Mouse (Mus musculus) embryonic facial prominence, embryonic 13.5 days (tissue): ENCODE results near the gene Nkd2. TPM values are rescaled to one million over a fixed set of nuclear protein-coding genes. Genes with fewer than 3 reads are reported as not detected.

Experiments used
- ATAC-seq: fragments of 200-750 bp; cut with Nextera tagmentation; 2 replicates; pipeline ENCODE4 v1.8.0; 2017; ENCODE audit warnings: low read depth; ENCODE audit not compliant: insufficient number of reproducible peaks, insufficient read depth, low FRiP score, low TSS enrichment
- H3K27ac ChIP-seq: fragments of 300-500 bp; sonication (generic); 2 replicates; pipeline ENCODE4 v1.5.1; 2015; ENCODE audit warnings: moderate library complexity, mild to moderate bottlenecking, inconsistent platforms
- H3K27me3 ChIP-seq: fragments of 300-500 bp; sonication (generic); 2 replicates; pipeline ENCODE4 v1.6.1; 2015; ENCODE audit warnings: mild to moderate bottlenecking, inconsistent platforms
- H3K36me3 ChIP-seq: fragments of 300-500 bp; sonication (generic); 2 replicates; pipeline ENCODE4 v1.6.1; 2015; ENCODE audit warnings: mild to moderate bottlenecking, inconsistent platforms
- H3K4me1 ChIP-seq: fragments of 300-500 bp; sonication (generic); 2 replicates; pipeline ENCODE4 v1.6.1; 2015; ENCODE audit warnings: inconsistent platforms
- H3K4me2 ChIP-seq: fragments of 300-500 bp; sonication (generic); 2 replicates; pipeline ENCODE4 v1.6.1; 2015; ENCODE audit warnings: moderate library complexity, mild to moderate bottlenecking, inconsistent platforms
- H3K4me3 ChIP-seq: fragments of 300-500 bp; sonication (generic); 2 replicates; pipeline ENCODE4 v1.5.1; 2015; ENCODE audit warnings: mild to moderate bottlenecking, inconsistent platforms
- H3K9ac ChIP-seq: fragments of 300-500 bp; sonication (generic); 2 replicates; pipeline ENCODE4 v1.6.1; 2015; ENCODE audit warnings: mild to moderate bottlenecking, inconsistent platforms
- H3K9me3 ChIP-seq: fragments of 300-500 bp; sonication (generic); 2 replicates; pipeline ENCODE4 v1.6.1; 2016; ENCODE audit warnings: inconsistent platforms
- WGBS: fragments of 180-500 bp; shearing (Covaris S2); methylation state at CpG from one replicate; pipeline ENCODE4 v1.1.7; 2015; ENCODE audit warnings: mixed read lengths; 5-methylcytosine and 5-hydroxymethylcytosine counted together
- polyA plus RNA-seq: library from polyadenylated mRNA; unstranded; fragments of >200 nt; fragmentation: Nextera tagmentation; extraction: Ambion mirVana; gene quantifications from 2 replicates; pipeline ENCODE4 v1.2.1, GENCODE M21; 2015

Nkd2 gene
- polyA plus RNA-seq, 1 experiment from 2014 or later = 44.9 TPM

- 77% methylated on average over 6 of the region's 6 CpGs for WGBS
- H3K27me3 ChIP-seq = no peaks in the 10 kb centered on the region
- peaks cover 90% of the 10 kb centered on the region for H3K36me3 ChIP-seq
- no peak overlapping the region for H3K4me2 ChIP-seq
- H3K4me1 ChIP-seq = no peaks in the 10 kb centered on the region
- no peak overlapping the region for H3K27ac ChIP-seq
- H3K9me3 ChIP-seq = no peaks in the 10 kb centered on the region
- no peak for ATAC-seq
- H3K9ac ChIP-seq = no peak overlapping the region
- no peak overlapping the region for H3K4me3 ChIP-seq
Observed at GRCm38 (mm10) chr13:73816338-73816737, 31.1 kb downstream of the Nkd2 start.

DNA sequence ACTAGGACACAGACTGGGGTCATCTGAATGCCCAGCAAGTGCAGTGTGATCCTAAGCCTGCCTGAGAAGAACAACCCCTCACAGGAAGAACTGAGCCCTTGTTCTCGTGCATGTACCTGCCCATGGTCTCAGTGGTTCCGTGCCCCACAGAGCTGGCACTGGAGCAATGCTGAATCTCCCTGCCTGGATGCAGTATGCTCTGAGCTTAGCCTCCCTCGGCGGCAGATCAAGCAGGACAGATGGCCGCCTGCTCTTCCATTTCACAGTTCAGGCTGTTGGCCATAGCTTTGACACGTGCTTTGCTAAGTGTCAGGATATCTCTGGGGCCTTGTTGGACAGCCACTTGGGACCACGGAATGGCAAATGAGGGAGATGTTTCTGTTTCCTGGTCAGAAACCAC lies 33.2 kb downstream of the Nkd2 start:
- Histone ChIP-seq H3K9ac (no peak overlapping the region), H3K27me3 (no peaks in the 10 kb centered on the region), H3K27ac (no peak overlapping the region), H3K9me3 (no peaks in the 10 kb centered on the region), H3K4me1 (no peaks in the 10 kb centered on the region), H3K4me2 (no peak overlapping the region), H3K36me3 (peaks cover 94% of the 10 kb centered on the region), H3K4me3 (no peak overlapping the region)
- 94% methylated on average over 7 of the region's 7 CpGs for WGBS
- no peak for ATAC-seq

DNA sequence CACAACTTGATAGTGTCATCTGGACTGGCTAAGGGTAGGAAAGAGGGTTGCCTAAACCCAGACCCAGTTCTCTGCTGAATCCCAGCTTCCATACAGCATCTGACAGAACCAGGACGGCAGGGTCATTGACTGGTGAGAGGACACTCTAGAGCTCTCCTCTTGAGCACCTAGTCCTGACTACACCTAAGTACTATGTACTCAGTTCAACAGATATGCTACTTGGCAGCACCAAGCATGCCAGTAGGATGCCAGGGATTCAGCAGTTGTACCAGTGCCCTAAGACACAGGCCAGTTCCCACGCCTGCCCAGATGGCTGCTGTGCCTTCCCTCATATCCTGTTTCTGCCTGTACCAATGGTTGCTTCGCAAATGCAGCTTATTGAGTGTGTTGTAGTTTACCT lies 34.5 kb downstream of the Nkd2 start:
- H3K27ac ChIP-seq = no peak overlapping the region
- no peak overlapping the region for H3K4me2 ChIP-seq
- no peaks in the 10 kb centered on the region for H3K4me1 ChIP-seq
- H3K9ac ChIP-seq = no peak overlapping the region
- no peak overlapping the region for H3K4me3 ChIP-seq
- WGBS = 91% methylated on average over 3 of the region's 3 CpGs
- H3K27me3 ChIP-seq = no peaks in the 10 kb centered on the region
- H3K9me3 ChIP-seq = no peaks in the 10 kb centered on the region
- ATAC-seq = no peak
- H3K36me3 ChIP-seq = peaks cover 95% of the 10 kb centered on the region

DNA sequence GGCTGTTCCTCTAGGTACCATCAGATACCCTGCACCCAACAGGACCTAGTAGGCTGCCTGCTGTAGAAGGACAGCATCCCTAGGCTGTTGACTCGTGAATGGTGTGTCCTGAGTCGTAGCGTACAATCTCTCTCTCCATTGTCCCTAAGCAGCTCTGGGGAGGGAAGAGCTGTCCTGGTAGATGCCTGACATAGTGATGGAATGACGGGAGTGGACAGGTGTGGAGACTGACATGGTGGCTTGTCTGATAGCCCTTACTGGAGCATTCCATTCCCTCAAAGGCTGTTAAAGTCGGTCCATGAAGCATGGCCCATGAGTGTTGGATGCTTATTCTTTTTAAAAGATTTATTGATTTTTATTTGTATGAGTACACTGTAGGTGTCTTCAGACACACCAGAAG lies 42.5 kb downstream of the Nkd2 start:
- Histone ChIP-seq H3K9ac (no peak overlapping the region), H3K4me3 (no peak overlapping the region), H3K27ac (no peak overlapping the region), H3K4me1 (no peaks in the 10 kb centered on the region), H3K9me3 (no peaks in the 10 kb centered on the region), H3K36me3 (peaks cover 91% of the 10 kb centered on the region), H3K4me2 (no peak overlapping the region), H3K27me3 (no peaks in the 10 kb centered on the region)
- 93% methylated on average over 5 of the region's 5 CpGs for WGBS
- no peak for ATAC-seq

DNA sequence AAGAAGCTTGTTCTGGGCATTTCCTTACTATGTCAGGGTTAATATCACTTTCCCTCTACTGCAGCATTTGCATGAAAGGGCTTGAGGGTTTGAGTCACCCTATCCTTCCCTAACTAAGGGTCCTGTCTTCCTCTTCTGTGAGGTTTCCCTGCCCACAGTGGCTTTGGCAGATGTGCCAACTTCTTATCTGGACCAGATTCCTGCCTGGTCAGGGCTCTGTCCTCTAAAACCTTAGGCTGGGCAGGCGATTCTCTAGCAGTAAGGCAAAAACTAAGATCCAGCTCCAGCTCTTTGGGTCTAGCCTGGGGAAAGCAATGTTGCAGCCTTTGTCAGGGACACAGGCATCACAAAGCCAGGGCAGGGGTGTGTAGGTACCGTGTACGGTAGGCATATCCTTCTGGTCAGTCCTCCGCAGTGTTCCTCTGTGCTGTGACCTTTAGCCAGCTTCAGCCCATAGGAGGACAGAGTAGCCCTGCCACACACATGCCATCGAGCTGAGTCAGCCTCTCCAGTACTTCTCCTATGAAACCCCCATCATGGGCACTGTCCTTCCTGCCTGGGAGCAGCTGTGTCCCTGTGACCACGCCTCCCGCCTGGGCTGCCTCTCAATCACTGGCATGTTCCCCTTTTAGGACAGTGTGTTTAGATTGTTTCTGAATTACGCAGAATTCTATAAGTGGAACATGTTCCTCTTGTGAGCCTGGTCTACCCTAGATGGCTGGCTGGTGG lies 43.8 kb downstream of the Nkd2 start:
- no peak; the same call in 1 of the 2 replicates for ATAC-seq

GRCm38 (mm10) chr13:73799110-73799509 lies 48.3 kb downstream of the Nkd2 start:
- Histone ChIP-seq H3K4me1 (no peaks in the 10 kb centered on the region), H3K9me3 (no peaks in the 10 kb centered on the region), H3K9ac (no peak overlapping the region), H3K4me2 (no peak overlapping the region), H3K27me3 (no peaks in the 10 kb centered on the region), H3K27ac (no peak overlapping the region), H3K36me3 (peaks cover 100% of the 10 kb centered on the region), H3K4me3 (no peak overlapping the region)
- 86% methylated on average over 5 of the region's 5 CpGs for WGBS
- no peak for ATAC-seq

More for the DNA sequence above, 43.8 kb downstream of the Nkd2 start:
- no peak overlapping the region for H3K9ac ChIP-seq
- no peaks in the 10 kb centered on the region for H3K27me3 ChIP-seq
- peaks cover 91% of the 10 kb centered on the region for H3K36me3 ChIP-seq
- H3K4me2 ChIP-seq = no peak overlapping the region
- H3K27ac ChIP-seq = no peak overlapping the region
- H3K4me1 ChIP-seq = no peaks in the 10 kb centered on the region
- H3K9me3 ChIP-seq = no peaks in the 10 kb centered on the region
- WGBS = 92% methylated on average over 8 of the region's 8 CpGs
- no peak overlapping the region for H3K4me3 ChIP-seq

DNA sequence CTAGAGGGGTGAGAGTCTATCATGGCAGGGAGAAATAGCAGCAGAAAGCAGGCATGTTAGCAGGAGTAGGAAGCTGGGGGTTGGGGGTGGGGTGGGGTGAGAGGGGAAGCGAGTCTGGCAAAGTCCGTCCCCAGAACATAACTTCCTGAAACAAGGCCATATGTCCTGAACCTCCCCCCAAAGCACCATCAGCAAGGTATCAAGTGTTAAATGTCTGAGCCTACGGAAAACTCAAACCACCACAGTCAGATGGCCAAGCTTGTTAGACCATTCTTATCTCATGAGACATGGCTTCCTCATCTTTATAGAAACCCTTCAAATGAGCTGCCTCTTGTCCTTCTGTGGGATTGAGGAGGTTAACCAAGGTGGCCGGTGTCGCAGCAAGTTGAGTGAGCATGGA lies 54.3 kb downstream of the Nkd2 start:
- no peak overlapping the region for H3K4me2 ChIP-seq
- H3K4me3 ChIP-seq = no peak overlapping the region
- no peak overlapping the region for H3K9ac ChIP-seq
- no peak for ATAC-seq
- no peaks in the 10 kb centered on the region for H3K4me1 ChIP-seq
- 88% methylated on average over 5 of the region's 5 CpGs for WGBS
- no peaks in the 10 kb centered on the region for H3K27me3 ChIP-seq
- H3K9me3 ChIP-seq = no peaks in the 10 kb centered on the region
- peaks cover 95% of the 10 kb centered on the region for H3K36me3 ChIP-seq
- H3K27ac ChIP-seq = no peak overlapping the region

DNA sequence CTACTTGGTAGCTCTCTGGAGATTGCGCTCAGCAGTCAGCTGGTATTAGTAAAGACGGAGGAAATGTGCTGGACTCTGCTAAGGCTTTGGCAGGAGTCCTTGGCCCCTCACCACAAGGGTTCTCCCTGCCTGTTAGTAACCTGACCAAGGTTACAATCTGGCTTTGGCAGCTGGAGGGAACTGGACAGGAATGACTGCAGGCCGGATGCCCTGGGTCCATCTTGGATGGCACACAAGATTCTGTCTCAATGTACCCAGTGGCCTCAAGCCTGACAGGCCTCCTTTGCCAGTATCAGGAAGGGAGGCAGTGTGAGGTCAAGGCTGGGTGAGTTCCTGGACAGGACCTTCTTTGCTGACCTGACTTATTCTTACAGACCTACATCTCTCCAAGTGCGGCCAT lies 55.3 kb downstream of the Nkd2 start:
- WGBS = 95% methylated on average over 4 of the region's 4 CpGs
- Histone ChIP-seq H3K36me3 (peaks cover 95% of the 10 kb centered on the region), H3K4me3 (no peak overlapping the region)

DNA sequence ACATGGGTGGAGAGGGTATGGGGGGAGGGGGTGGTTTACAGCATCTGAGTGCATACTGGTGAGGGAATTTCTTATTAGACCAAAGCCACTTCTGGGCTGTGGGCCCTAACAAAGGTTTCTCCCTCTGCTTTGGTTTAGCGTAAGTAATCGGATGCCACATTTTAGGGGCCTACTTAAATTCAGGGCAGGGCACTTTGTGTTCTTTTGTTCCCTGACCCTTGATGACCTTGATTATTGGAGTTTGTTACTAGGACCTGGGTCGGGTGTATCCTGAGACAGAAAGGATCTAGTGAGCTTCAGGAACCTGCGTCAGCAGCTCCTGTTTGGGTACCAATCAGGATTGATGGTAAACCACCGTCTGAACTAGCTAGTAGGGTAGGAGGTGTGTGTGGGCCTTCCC lies 64.9 kb downstream of the Nkd2 start:
- no peaks in the 10 kb centered on the region for H3K9me3 ChIP-seq
- ATAC-seq = no peak
- H3K4me1 ChIP-seq = peaks cover 11% of the 10 kb centered on the region
- H3K9ac ChIP-seq = no peak overlapping the region
- 51% methylated on average over 5 of the region's 5 CpGs for WGBS
- H3K4me2 ChIP-seq = no peak overlapping the region
- no peaks in the 10 kb centered on the region for H3K27me3 ChIP-seq
- H3K4me3 ChIP-seq = no peak overlapping the region
- H3K36me3 ChIP-seq = peaks cover 41% of the 10 kb centered on the region
- no peak overlapping the region for H3K27ac ChIP-seq

More for the DNA sequence above, 55.3 kb downstream of the Nkd2 start:
- Histone ChIP-seq H3K9ac (no peak overlapping the region), H3K27ac (no peak overlapping the region), H3K4me2 (no peak overlapping the region), H3K4me1 (no peaks in the 10 kb centered on the region), H3K27me3 (no peaks in the 10 kb centered on the region), H3K9me3 (no peaks in the 10 kb centered on the region)
- ATAC-seq = no peak

- H3K4me1 ChIP-seq = peaks cover 26% of the 10 kb centered on the region
- H3K4me2 ChIP-seq = no peak overlapping the region
- ATAC-seq = no peak
- no peak overlapping the region for H3K9ac ChIP-seq
- no peaks in the 10 kb centered on the region for H3K9me3 ChIP-seq
- H3K4me3 ChIP-seq = no peak overlapping the region
- 77% methylated on average over 3 of the region's 3 CpGs for WGBS
- H3K27me3 ChIP-seq = no peaks in the 10 kb centered on the region
- no peak overlapping the region for H3K27ac ChIP-seq
- H3K36me3 ChIP-seq = peaks cover 3% of the 10 kb centered on the region; the same call in 1 of the 2 replicates
Observed at GRCm38 (mm10) chr13:73777578-73777977, 69.9 kb downstream of the Nkd2 start.

DNA sequence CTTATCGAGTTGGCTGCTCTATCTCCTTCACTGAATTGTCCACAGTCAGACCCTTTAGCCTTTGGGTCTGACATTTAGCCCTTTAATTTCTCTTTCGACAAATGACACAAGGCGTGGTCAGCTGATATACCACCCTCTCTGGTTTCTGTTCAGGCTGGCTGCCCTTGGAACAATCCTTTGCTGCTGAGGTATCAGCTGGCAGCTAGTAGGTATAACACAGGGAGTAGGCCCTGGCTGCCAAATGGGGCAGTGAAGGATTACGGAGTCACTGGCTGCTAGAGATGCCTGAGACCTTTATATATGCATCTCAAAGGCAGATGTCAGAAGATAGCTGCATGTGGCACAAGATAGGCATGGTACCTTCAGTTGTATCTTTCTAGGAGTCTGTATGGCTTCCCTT lies 71.6 kb downstream of the Nkd2 start:
- H3K9ac ChIP-seq = no peak overlapping the region
- H3K36me3 ChIP-seq = peaks cover 3% of the 10 kb centered on the region; the same call in 1 of the 2 replicates
- H3K4me2 ChIP-seq = no peak overlapping the region
- 82% methylated on average over 4 of the region's 4 CpGs for WGBS
- H3K4me1 ChIP-seq = peaks cover 33% of the 10 kb centered on the region
- no peaks in the 10 kb centered on the region for H3K9me3 ChIP-seq
- no peak overlapping the region for H3K4me3 ChIP-seq
- no peak overlapping the region for H3K27ac ChIP-seq
- ATAC-seq = no peak
- no peaks in the 10 kb centered on the region for H3K27me3 ChIP-seq

- WGBS = 47% methylated on average over 4 of the region's 4 CpGs
- H3K4me1 ChIP-seq = peaks cover 39% of the 10 kb centered on the region
- no peak overlapping the region for H3K9ac ChIP-seq
- ATAC-seq = no peak
- peak overlapping the region; percentile 61 for H3K27ac ChIP-seq
- no peaks in the 10 kb centered on the region for H3K27me3 ChIP-seq
- no peak overlapping the region for H3K4me3 ChIP-seq
- peaks cover 3% of the 10 kb centered on the region; the same call in 1 of the 2 replicates for H3K36me3 ChIP-seq
- no peaks in the 10 kb centered on the region for H3K9me3 ChIP-seq
- H3K4me2 ChIP-seq = no peak overlapping the region
Observed at GRCm38 (mm10) chr13:73773519-73774205, 73.8 kb downstream of the Nkd2 start.
